Mouse (Mus musculus) liver, embryonic 13.5 days (tissue): ENCODE data around the gene Stra6. TPM values are rescaled to one million over a fixed set of nuclear protein-coding genes. Genes with fewer than 3 reads are reported as not detected.

Experiments used
- ATAC-seq: fragments of 200-750 bp; cut with Nextera tagmentation; 2 replicates; pipeline ENCODE4 v1.8.0; 2017; ENCODE audit warnings: low read depth, mild to moderate bottlenecking, moderate number of reproducible peaks, moderate library complexity
- DNase-seq: peaks from one replicate; pipeline ENCODE4 v3.0.0; 2022
- H3K27ac ChIP-seq: fragments of 300-500 bp; sonication (generic); 2 replicates; pipeline ENCODE4 v1.5.1; 2015; ENCODE audit warnings: moderate library complexity, mild to moderate bottlenecking, inconsistent platforms
- H3K27me3 ChIP-seq: fragments of 300-500 bp; sonication (generic); 2 replicates; pipeline ENCODE4 v1.6.1; 2015; ENCODE audit warnings: mild to moderate bottlenecking, inconsistent platforms
- H3K36me3 ChIP-seq: fragments of 300-500 bp; sonication (generic); 2 replicates; pipeline ENCODE4 v1.6.1; 2015; ENCODE audit warnings: mild to moderate bottlenecking, inconsistent platforms
- H3K4me1 ChIP-seq: fragments of 300-500 bp; sonication (generic); replicated peaks from 2 replicates; pipeline ENCODE4 v1.6.1; 2015; ENCODE audit warnings: inconsistent platforms
- H3K4me2 ChIP-seq: fragments of 300-500 bp; sonication (generic); 2 replicates; pipeline ENCODE4 v1.6.1; 2015; ENCODE audit warnings: inconsistent platforms, mild to moderate bottlenecking, moderate library complexity
- H3K4me3 ChIP-seq: fragments of 300-500 bp; sonication (generic); replicated peaks from 2 replicates; pipeline ENCODE4 v1.5.1; 2015; ENCODE audit warnings: mild to moderate bottlenecking, inconsistent platforms
- H3K9ac ChIP-seq: fragments of 300-500 bp; sonication (generic); 2 replicates; pipeline ENCODE4 v1.6.1; 2015; ENCODE audit warnings: mild to moderate bottlenecking, inconsistent platforms
- H3K9me3 ChIP-seq: fragments of 300-500 bp; sonication (generic); replicated peaks from 2 replicates; pipeline ENCODE4 v1.6.1; 2016; ENCODE audit warnings: inconsistent platforms
- WGBS: fragments of 180-500 bp; shearing (Covaris S2); methylation state at CpG from one replicate; pipeline ENCODE4 v1.1.7; 2015; ENCODE audit not compliant: insufficient replicate concordance; 5-methylcytosine and 5-hydroxymethylcytosine counted together
- polyA plus RNA-seq: library from polyadenylated mRNA; unstranded; fragments of >200 nt; fragmentation: Nextera tagmentation; extraction: Ambion mirVana; gene quantifications from 2 replicates; pipeline ENCODE4 v1.2.1, GENCODE M21; 2015

The Stra6 gene
- polyA plus RNA-seq, 1 experiment from 2014 or later: 0.05 TPM

DNA sequence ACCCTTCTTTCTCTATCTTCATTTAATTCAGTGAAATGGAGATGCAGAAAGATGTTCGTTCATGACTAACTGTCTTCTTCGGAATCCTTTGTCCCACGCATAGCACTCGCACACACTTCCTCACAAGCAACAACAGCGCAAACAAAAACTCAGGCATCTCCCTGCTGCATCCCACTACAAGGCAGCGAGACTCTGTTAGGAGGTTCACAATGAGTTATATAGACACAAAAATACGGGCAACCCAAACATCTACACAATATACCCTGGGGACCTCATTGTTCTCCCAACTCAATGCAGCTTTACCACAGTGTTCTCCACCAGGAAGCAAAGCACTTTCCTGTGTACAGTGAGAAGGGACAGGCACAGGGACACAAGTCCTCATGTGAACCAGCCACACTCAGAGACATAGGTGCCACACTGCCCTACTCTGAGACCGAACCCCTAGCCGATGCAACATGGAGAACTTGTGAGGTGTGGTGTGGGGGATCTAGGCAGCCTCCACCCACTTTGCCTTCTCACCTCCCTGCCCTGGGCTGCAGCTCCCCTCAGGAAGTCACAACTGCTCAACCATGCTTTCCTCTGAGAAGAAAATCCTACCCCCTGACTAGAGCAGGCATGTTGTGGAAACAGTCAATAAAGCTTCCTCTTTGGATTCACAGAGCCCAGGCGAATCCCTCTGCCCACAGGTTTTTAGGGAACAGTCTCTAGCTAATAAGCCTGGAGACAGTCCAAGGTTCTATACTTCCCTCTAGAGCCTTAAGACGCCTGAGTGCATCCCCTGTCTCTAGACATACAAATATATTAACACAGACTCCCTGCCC, 136.9 kb downstream of the Stra6 start:
- Histone ChIP-seq H3K9me3 (no peaks in the 10 kb centered on the region), H3K9ac (no peak overlapping the region), H3K4me3 (no peak overlapping the region), H3K4me1 (peaks cover 27% of the 10 kb centered on the region), H3K4me2 (no peak overlapping the region), H3K27me3 (peaks cover 99% of the 10 kb centered on the region), H3K27ac (no peak overlapping the region), H3K36me3 (no peaks in the 10 kb centered on the region)
- 8% methylated on average over 11 of the region's 11 CpGs for WGBS
- no peak for ATAC-seq
- DNase-seq: no peak

DNA sequence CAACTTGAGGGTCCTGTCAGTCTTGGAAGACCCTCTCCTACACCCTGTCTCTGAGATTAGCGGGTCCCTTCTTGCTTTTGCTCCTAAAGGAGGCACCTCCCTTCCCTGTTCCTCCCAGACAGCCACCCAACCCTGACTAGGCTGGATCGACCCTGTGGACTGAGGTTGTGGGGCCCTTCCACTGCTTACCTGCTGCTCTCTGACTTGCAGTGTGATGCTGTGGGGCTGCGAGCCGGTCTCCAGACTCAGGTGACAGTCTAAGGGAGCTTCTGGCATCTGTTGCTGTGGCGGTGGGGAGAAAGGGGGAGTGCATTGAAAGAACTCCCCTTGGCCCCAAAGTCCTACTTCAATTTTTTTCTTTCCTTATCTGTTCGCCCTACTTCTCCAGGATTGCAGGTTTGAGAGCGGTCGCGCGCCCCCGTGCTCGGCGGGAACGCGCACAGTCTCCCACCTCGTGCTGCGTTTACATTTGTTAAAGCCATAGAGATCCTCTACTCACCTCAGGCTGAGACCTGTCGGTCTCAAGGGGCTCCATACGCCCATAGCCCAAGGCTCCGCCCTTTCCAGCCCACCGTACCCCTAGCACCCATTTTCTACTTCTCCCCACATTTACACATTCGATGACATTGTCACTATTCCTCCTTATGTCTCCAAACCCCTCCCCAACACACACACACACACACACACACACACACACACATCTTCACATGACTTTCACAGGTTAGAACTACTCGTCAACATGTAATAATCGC, 137.7 kb downstream of the Stra6 start:
- no peak overlapping the region for H3K4me2 ChIP-seq
- no peak overlapping the region for H3K27ac ChIP-seq
- 2% methylated on average over 24 of the region's 24 CpGs for WGBS
- ATAC-seq (no peak), DNase-seq (no peak)
- H3K4me1 ChIP-seq: peaks cover 27% of the 10 kb centered on the region
- peaks cover 99% of the 10 kb centered on the region for H3K27me3 ChIP-seq
- no peaks in the 10 kb centered on the region for H3K9me3 ChIP-seq
- H3K9ac ChIP-seq: no peak overlapping the region
- no peak overlapping the region for H3K4me3 ChIP-seq
- no peaks in the 10 kb centered on the region for H3K36me3 ChIP-seq

DNA sequence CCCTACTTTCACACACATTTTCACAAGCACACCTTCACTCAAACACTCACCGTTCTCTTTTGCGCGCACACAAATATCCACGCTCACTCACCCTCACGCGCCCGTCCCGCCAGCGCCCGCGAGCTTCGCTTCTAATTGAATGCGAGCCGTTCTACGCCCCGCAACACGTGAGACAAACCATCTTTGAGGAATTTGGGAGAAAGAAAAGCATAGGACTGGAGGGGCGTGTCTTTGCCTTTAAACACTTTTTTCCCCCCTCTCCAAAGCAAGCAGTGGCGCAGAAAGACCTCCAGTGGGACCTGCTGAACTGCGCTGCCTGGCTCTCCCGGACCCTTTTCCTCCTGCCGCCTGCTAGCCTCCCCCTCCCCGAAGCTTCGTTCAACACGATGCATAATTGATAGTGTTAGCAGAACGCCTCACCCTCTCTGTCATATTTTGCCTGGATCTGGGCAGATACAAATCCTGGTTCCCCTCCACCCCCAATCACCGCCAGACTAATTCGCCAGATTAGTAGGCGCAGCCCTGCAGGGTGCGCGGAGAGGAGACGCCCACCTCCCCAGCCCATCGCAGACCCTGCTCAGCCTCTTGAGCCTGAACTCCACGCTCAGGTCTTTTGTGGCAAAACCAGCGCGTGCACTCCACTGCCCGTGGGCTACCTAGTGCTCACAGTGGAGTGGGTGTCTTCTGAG, 138.4 kb downstream of the Stra6 start:
- Histone ChIP-seq H3K27me3 (peaks cover 99% of the 10 kb centered on the region), H3K9me3 (no peaks in the 10 kb centered on the region), H3K4me2 (no peak overlapping the region), H3K27ac (no peak overlapping the region), H3K4me3 (no peak overlapping the region), H3K9ac (no peak overlapping the region), H3K36me3 (no peaks in the 10 kb centered on the region), H3K4me1 (peaks cover 24% of the 10 kb centered on the region)
- DNase-seq: no peak
- whole genome bisulfite sequencing: 3% methylated on average over 37 of the region's 37 CpGs
- ATAC-seq: no peak

GRCm38 (mm10) chr9:58202676-58203453, 139.3 kb downstream of the Stra6 start:
- WGBS: 9% methylated on average over 14 of the region's 14 CpGs
- Histone ChIP-seq H3K4me3 (no peak overlapping the region), H3K4me2 (no peak overlapping the region), H3K4me1 (peaks cover 18% of the 10 kb centered on the region), H3K9ac (no peak overlapping the region), H3K27me3 (peaks cover 96% of the 10 kb centered on the region), H3K36me3 (no peaks in the 10 kb centered on the region), H3K27ac (no peak overlapping the region), H3K9me3 (no peaks in the 10 kb centered on the region)
- DNase-seq (no peak), ATAC-seq (no peak)

Other genes with a start within 250 kb of the Stra6 start
- gene Arid3b, start 227.0 kb upstream of the Stra6 start, polyA plus RNA-seq: 9.7 and 11.7 TPM in 2 replicates
- gene Ubl7, start 152.8 kb upstream of the Stra6 start, polyA plus RNA-seq: 58.9 and 64.1 TPM in 2 replicates
- not detected in 2 replicates for gene Sema7a, start 123.7 kb upstream of the Stra6 start, polyA plus RNA-seq
- 0.41 and 0.46 TPM in 2 replicates for gene Cyp11a1, start 57.4 kb upstream of the Stra6 start, polyA plus RNA-seq
- not detected in 2 replicates for gene Ccdc33, start 55.0 kb downstream of the Stra6 start, polyA plus RNA-seq
- 3.8 and 4.2 TPM in 2 replicates for gene Islr, start 140.5 kb downstream of the Stra6 start, polyA plus RNA-seq
- 0.03 TPM in 1 of 2 replicates, not detected in the other for gene Islr2, start 140.5 kb downstream of the Stra6 start, polyA plus RNA-seq
- 18.9 and 21.1 TPM in 2 replicates for gene Pml, start 186.0 kb downstream of the Stra6 start, polyA plus RNA-seq
- 5.2 and 5.5 TPM in 2 replicates for gene Stoml1, start 189.4 kb downstream of the Stra6 start, polyA plus RNA-seq
- 2.1 and 2.5 TPM in 2 replicates for gene Loxl1, start 249.4 kb downstream of the Stra6 start, polyA plus RNA-seq